Mouse (Mus musculus) gastrocnemius, adult 2 months (tissue): Measurements from ENCODE around the gene Prkx. TPM values are rescaled to one million over a fixed set of nuclear protein-coding genes. Genes with fewer than 3 reads are reported as not detected.

Source experiments
- DNase-seq: peaks from one replicate; pipeline ENCODE4 v3.0.0; 2022
- H3K27ac ChIP-seq: fragments of 200-600 bp; 2 replicates; pipeline ENCODE4 v1.8.1; 2022; ENCODE audit warnings: mild to moderate bottlenecking
- H3K4me3 ChIP-seq: fragments of 200-600 bp; 2 replicates; pipeline ENCODE4 v1.8.1; 2022; ENCODE audit warnings: mild to moderate bottlenecking, moderate library complexity
- CTCF ChIP-seq: fragments of 200-600 bp; IDR thresholded peaks from 2 replicates; pipeline ENCODE4 v1.8.1; 2022; ENCODE audit warnings: antibody characterized with exemption, mild to moderate bottlenecking, moderate library complexity
- intact Hi-C: fragments of 180-260 bp; cut with DNase I; formaldehyde crosslinking; loops from one replicate; pipeline ENCODE4 v1.15.1; 2025
- total RNA-seq, 2 experiments: library from RNA; stranded (reverse); gene quantifications; 2 replicates each; pipeline ENCODE4 v1.2.3; 2021

Prkx gene
- total RNA-seq, 2 experiments from 2014 or later, result 5.8 to 7.4 TPM

DNA sequence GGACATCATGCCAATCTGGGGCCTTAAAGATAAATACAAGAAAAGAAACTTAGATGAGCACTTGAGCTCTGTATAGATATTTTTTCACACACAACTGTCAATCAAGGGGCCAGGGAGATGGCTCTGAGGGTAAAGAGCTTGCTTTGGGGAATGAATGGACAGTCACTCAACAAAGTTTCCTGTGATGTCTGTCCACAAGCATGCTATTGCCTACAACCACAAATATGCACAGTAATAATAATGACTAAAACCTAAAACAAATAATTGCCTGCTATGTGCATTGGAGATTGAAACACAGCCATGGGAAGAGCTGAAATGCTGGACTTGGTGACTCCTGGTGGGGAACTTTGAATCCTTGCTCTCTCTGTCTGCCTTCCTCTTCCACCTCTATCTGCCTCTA lies 9.7 kb downstream of the Prkx start:
- no peak overlapping the region for H3K27ac ChIP-seq
- intact Hi-C loops, result no loop called here
- H3K4me3 ChIP-seq, result no peak overlapping the region
- DNase-seq, result no peak
- no peak for TF ChIP-seq CTCF

DNA sequence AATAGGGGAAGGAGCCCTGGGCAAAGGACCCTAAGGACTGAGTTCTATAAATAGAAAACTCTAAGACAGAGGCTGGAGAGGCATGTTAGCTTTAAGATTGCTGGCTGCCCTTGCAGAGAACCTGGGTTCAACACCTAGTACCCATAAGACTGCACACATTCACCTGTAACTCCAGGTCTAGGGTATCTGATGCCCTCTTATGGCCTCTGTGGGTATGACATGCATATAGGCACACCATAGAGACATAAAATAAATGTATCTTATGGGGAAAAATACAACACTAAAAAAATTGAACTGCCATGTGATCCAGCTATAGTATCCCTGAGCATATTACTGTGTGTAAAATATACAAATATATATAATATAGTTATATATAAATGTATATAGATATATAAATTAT lies 18.3 kb downstream of the Prkx start:
- Histone ChIP-seq H3K27ac (no peak overlapping the region), H3K4me3 (no peak overlapping the region)
- intact Hi-C loops, result no loop called here
- TF ChIP-seq CTCF, result peak; percentile 31; the same call in 1 of the 2 replicates
- DNase-seq, result no peak

DNA sequence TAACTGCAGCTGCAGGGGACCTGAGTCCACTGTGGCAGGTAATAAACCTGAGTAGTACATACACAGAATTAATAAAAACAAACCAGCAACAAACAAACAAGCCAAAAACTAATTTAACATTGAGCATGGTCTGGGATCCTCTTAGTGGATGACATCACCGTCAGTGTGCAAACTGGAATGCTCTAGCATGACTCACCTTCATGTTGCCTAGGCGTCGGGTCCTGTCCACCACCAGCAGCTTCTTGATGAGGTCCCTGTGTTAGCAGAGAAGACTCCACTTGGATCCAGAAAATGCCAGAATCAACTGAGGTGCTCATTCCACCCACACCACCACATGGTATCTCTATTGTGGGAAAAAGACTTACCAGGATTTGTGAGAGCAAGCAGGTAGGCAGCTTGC lies 30.9 kb downstream of the Prkx start:
- intact Hi-C loops, result no loop called here
- Histone ChIP-seq H3K27ac (no peak overlapping the region), H3K4me3 (no peak overlapping the region)
- TF ChIP-seq CTCF, result no peak
- DNase-seq, result no peak

DNA sequence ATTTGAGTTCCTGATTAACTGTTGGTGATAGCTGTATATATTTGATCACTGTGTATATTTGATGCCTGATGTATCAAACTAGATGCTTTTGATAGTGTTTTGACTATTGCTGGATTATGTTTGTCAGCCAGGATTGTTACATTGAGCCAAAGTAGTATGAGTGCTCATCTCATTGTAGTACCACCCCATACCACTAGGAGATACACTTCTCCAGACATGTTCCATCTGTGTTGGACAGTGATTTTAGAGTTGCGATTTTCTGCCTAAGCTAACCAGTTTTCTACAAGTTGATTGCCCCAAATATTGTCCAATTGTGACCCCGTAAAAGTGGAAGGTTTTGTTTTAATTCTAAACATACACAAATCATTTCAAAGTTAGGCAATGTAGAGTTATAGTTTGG lies 51.8 kb downstream of the Prkx start:
- intact Hi-C loops, result no loop called here
- peak; percentile 65 for TF ChIP-seq CTCF
- Histone ChIP-seq H3K27ac (no peak overlapping the region), H3K4me3 (no peak overlapping the region)
- no peak for DNase-seq

DNA sequence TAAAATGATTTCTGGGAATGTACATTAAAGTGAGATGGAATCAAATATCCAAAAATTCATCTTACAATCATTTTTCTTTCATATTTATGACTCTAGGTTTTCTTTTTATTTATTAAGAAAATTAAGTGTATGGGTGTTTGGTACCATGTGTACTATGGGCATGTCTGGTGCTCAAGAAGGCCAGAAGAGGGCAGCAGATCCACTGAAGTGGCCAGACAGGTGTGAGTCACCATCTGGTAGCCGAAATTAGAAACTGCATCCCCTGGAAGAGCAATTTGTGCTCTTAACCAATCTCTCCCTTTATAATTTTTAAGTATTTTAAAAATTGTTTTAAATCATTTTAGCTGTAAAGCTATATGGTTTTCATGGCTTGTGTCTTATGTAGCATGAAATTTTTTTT lies 54.7 kb downstream of the Prkx start:
- intact Hi-C loops, result loop anchor here (1.0 kb wide), 1 partner anchor 67 kb away; no protein-coding TSS in a partner anchor
- peak; percentile 73 for TF ChIP-seq CTCF

DNA sequence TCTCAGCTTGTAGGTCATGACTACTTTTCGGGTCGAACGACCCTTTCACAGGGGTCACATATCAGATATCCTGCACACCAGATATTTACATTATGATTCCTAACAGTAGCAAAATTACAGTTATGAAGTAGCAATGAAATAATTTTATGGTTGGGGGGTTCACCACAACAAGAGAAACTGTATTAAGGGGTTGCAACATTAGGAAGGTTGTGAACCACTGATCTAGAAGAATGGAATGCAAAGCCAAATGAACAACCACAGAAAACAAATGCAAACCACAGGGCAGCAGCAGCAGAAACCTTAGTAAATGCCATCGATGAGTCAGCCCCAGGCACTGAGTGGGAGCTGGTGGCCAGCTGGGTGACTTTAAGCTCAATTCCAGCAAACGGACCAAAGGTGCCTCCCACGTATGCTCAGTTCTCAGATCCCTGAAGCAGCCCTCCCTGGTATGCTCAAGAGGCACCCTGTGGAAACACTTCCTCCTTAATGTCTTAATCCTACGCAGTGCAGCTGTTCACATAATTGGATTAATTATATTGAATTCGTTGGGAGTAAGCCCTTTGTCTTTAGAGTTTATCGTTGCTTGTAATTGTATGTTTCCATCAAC lies 62.0 kb downstream of the Prkx start:
- TF ChIP-seq CTCF, result no peak
- DNase-seq, result no peak
- Histone ChIP-seq H3K4me3 (no peak overlapping the region), H3K27ac (no peak overlapping the region)
- intact Hi-C loops, result no loop called here

More for the DNA sequence above, 54.7 kb downstream of the Prkx start:
- H3K27ac ChIP-seq, result no peak overlapping the region
- no peak overlapping the region for H3K4me3 ChIP-seq
- DNase-seq, result peak; percentile 27

DNA sequence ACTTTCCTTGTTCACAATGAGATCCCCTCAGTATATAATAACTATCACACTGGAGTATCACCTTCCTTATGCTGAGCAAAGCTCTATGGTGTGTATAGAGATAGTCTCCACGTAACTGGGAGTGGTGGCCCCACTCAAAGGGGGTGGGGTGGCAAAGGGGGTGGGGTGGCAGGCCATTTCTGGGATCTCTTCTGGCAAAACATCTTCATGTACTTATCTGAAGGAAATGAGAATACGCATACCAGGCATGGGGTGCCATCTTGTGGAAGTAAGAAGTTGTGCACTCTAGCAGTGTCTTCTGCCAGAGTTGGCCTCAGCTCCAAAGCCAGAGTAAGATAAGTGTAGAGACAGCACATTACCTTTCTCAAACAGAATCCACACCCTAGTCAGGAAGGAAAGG lies 75.8 kb downstream of the Prkx start:
- H3K27ac ChIP-seq, result no peak overlapping the region
- intact Hi-C loops, result loop anchor here (5.0 kb wide), 1 partner anchor 408 kb away; no protein-coding TSS in a partner anchor
- peak; percentile 82 for TF ChIP-seq CTCF
- DNase-seq, result peak; percentile 19
- no peak overlapping the region for H3K4me3 ChIP-seq

Other genes with a start within 250 kb of the Prkx start
- gene Pbsn, start 57.3 kb upstream of the Prkx start, total RNA-seq, result not detected
- gene Gm14744, start 68.5 kb upstream of the Prkx start, total RNA-seq, result not detected
- gene 5430402E10Rik, start 128.8 kb upstream of the Prkx start, total RNA-seq, result not detected